Mouse (Mus musculus) heart, adult 11 months (tissue): ENCODE results near the gene Dnaaf1.

Source experiments
- DNase-seq: peaks from one replicate; pipeline ENCODE4 v3.0.0; 2022

Gene Dnaaf1

GRCm38 (mm10) chr8:119574437-119575365, at the start of gene Dnaaf1, which contains the start of gene Hsdl1:
Gene Dnaaf1, plus strand, starts transcription at chr8:119575235.
Gene Hsdl1, minus strand, starts transcription at chr8:119575183.
- peak; percentile 99 for DNase-seq

GRCm38 (mm10) chr8:119528762-119529161, 46.3 kb upstream of the Dnaaf1 start:
- no peak for DNase-seq

DNA sequence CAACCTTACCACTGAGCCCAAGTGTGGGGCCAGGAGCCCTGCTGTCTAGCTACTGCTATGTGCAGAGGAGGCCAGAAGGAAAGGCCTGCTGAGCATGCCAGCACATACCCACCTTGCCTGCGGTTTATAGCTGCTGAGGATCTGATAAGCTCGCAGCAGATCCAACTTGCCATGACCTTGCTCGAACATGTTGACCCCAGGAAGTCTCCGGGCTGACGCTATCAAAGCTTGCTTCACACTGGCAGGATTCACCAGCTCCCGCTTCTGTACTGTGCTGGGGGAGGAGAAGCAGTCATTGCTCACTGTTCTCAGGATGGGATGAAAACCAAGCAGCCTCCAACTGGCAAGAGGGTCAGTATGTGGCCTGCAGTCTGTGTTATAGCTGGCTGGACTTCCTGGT, 44.1 kb upstream of the Dnaaf1 start:
- no peak for DNase-seq

DNA sequence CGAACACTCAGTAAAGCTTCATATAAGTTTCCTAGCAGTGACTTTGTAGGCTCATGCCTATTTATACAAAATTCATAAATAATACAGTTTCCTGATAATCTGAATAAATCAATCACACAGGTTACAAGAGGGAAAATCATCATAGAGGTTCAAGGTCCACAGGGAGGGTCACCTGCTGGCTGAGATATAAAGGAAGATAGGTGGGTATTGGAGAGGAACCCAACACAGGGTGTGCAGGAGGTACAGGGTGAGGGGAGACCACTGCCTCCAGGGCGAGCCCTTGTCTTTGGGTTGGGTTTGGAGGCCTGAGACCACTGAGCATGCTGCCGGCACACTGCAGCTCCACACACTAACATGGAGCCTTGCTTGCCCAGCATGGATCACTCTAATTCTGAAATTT, 43.6 kb upstream of the Dnaaf1 start:
- DNase-seq = no peak

DNA sequence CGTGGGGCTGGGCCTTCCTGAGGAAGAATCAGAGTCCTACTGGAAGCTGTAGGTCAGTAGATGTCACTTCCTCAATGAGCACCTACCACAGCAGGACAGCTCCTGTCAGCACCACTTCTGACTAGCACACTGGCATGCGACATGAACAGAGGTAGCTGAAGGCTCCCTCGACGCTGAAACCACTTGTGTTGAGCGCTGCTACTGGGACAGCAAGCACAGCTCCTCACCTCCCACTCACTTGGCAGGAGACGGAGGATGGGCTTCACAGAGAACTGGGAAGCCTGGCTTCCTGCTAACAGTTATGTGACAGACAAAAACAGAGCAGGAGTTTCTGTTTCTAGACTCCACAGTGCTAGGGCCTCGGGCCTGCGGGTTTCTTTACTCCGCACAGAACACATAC, 43.1 kb upstream of the Dnaaf1 start:
- no peak for DNase-seq

DNA sequence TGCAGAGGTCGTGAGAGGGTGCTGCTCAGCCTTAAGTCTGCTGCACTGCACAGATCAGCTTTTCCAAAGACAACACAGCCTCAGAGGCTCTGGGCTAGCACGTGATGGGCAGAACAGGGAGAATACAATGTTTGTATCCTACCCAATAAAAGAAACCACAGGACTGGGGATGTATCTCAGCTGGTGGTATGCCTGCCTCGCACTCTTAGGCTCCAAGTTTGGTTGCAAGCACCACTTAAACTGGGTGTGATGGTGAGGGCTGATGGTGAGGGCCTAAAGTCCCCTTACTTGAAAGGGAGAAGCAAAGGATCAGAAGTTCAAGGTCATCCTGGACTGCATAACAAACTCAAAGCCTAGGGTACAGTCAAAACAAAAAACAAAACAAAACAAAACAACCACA, 30.4 kb upstream of the Dnaaf1 start:
- DNase-seq = no peak

DNA sequence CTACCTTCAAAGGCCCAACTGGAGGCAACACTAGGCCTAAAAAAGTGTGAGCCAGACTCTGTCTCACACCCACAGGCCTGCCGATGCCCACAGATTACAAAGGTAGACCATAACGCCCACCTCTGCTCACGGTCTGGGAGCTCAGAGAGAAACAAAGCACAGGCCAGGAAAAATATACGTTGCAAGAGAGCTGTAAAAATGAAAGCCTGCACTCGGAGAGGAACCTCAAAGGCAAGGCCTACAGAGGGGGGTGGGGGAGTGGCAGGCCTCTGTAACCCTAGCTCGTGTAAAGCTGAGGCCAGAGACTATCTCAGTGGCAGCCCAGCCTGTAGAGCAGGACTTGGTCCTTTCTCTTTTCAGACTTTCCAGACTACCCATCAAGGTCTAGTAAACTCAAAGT, 29.9 kb upstream of the Dnaaf1 start:
- no peak for DNase-seq

- DNase-seq = no peak
These were observed 29.2 kb upstream of the Dnaaf1 start for GRCm38 (mm10) chr8:119545791-119546190.

DNA sequence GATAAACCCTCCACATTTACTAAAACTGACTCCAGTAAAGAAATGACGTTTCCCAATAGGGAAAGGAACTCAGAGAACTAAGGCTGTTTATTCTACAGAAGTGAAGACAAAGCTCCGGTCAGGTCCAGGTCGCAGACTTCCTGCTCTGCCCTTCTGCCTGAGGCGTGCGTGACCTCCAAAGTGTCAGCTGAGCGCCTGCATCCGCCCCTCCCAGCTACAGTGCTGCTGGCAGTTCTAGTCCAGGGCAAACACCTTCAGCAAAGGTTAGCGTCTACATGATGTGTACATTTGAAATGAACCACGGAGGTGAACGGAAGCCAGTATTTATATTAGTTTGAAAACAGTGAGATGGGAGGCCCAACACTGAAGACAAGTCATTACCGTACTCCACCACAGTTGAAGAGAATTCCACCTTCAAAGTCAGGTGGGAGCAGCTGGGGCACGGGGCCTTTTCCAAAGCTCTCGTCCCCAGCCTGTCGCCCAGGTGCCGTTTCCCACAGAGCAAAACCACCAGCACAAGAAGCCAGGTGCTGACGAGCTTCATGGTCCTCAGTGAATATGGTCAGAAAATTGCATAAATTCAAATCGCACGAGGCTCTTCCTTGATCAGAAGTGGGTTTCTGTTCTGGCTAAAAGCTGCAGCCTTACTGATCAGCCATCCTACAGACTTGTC, 27.9 kb upstream of the Dnaaf1 start:
- DNase-seq = no peak

GRCm38 (mm10) chr8:119548560-119549113, 26.4 kb upstream of the Dnaaf1 start:
- DNase-seq = no peak

DNA sequence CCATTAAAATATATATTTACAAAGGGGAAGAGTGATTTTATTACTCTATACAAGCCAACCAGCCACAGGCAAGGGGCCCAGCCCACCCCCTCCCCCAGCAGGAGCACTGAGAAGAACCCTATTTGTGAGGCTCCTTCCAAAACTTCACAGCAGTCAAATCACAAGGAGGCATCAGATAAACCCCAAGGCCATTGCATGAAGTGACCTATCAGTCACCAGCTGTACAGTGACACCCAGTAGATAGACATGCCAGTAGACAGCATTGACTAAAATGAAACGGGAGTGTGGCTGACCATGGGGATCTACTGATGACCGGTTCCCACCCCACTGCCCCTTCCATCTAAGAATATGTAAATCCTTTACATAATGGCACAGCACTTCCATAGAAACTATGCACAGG, 22.1 kb upstream of the Dnaaf1 start:
- DNase-seq = no peak

DNA sequence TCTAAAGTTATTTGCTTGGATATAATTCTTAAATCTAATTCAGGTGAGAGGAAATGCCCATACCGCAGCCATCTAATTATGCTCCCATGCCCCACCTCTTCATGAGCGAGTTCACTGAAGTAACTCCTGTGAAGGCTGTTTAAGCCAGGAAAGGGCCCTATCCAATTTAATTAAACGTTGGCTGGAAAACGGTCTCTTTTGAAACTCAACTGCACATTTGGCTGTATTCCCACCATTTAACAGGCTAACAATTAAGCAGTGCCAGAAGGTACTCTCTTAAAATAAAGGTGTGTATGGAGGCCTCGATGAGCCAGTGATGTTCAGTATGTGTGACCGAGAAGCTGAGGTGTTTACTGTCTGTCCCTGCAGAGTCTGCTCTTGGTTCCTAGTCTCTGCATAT, 19.2 kb upstream of the Dnaaf1 start:
- DNase-seq = no peak

DNA sequence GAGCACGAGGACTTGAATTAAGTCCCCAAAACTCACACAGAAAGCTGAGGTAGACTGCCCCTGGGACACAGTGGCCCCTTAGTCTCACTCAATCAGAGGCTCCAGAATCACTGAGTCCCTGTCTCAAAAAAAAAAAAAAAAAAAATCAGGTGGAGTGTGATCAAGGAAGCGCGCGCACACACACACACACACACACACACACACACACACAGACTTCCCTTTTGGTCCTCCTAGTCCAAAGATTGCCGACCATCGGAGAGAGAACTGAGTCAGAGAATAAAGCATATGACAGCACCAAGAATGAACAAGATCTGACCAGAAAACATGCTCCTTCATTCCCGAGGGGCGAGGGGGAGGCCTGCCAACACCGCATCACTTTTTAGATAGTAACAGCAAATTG, 17.9 kb upstream of the Dnaaf1 start:
- no peak for DNase-seq

GRCm38 (mm10) chr8:119557821-119558602, 17.0 kb upstream of the Dnaaf1 start:
- no peak for DNase-seq

DNA sequence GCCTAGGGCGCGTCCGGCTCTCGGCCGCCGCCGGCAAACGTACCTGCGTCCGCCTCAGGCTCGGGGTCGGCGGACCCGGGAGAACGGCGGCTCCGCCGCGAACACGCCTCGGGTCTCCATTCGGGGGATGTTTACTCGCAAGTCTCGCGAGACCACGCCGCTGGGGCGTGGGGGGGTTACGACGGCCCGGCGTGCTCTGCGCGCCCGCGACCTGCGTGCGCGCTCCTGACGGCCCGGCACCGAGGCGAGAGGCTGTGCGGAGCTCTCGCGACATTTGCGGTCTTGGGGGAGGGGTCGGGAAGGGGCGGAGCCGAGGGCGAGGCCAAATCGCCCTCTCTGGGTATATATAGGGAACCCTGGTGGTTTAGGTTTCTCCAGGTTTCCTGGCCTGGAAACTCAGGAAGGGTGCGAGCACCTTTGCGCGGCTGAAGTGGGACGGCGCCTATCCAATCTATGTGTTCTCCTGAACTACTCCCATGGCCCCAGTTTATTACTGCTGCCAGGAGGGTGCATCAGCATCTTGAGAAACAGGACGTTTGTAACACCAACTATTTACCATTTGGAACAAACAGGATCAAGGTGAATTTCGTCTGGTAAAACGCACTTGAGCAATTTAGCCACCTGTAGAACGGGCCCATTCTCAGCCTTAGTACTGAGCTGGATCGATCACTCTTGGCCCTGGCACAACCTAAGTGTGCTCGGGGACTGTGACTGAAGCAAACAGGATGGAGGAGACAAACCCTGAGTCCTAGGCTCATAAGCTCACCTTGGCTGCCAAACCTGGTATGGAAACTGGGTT, 16.2 kb upstream of the Dnaaf1 start, which contains the start of gene Mbtps1:
Gene Mbtps1, minus strand, starts transcription at position 133 of the 799 bp plus-strand sequence.
- DNase-seq = peak; percentile 100

- peak; percentile 94 for DNase-seq
These were observed 15.7 kb upstream of the Dnaaf1 start for GRCm38 (mm10) chr8:119559402-119559720.

GRCm38 (mm10) chr8:119563849-119564251, 11.2 kb upstream of the Dnaaf1 start:
- no peak for DNase-seq

DNA sequence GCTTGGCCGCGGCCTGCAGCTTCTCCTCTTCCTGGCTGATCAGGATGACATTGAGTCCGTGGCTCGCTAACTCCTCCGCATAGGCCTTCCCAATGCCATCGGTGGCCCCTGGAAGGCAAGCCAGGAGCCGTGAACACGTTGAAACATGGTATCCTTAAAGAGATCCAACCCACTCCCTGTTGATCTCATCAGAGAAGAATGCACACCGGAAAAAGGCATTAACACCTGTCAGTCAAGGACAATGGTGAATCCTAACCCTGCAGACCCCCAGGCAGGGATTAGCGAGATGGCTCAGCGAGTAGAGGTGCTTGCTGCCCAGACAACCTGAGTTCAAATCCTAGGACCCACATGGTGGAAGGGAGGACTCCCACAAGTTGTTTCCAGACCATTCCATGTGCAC, 8.7 kb upstream of the Dnaaf1 start:
- DNase-seq = no peak

GRCm38 (mm10) chr8:119568251-119568650, 6.8 kb upstream of the Dnaaf1 start:
- no peak for DNase-seq

DNA sequence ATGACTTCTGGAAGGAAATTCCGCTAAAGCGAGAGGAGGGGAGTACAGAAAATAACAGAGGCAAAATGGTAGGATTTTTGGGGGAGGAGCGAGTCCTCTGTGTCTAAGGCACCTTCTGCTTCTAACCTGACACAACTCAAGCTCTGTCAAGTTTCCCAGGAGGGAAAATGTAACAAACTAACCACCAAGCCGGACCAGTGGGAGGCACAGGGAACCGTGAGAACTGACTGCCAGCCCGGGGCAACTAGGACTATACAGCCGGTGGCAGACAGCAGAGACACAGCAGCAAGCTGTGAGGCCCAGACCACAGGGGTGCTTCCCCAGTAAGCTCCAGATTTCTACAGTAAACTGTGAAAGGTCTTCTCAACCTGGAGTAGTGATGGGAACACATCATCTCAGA, 6.1 kb upstream of the Dnaaf1 start:
- DNase-seq = no peak

GRCm38 (mm10) chr8:119569881-119570280, 5.2 kb upstream of the Dnaaf1 start:
- DNase-seq = no peak

- DNase-seq = no peak
These were observed 3.9 kb upstream of the Dnaaf1 start for GRCm38 (mm10) chr8:119571135-119571534.
